Mouse (Mus musculus) liver, embryonic 11.5 days (tissue): ENCODE measurements around the gene Plk3. TPM values are rescaled to one million over a fixed set of nuclear protein-coding genes. Genes with fewer than 3 reads are reported as not detected.

ENCODE experiments used
- ATAC-seq: fragments of 200-750 bp; cut with Nextera tagmentation; replicated peaks from 2 replicates; pipeline ENCODE4 v1.8.0; 2017; ENCODE audit warnings: moderate number of reproducible peaks, mild to moderate bottlenecking, moderate TSS enrichment, moderate library complexity; ENCODE audit not compliant: low FRiP score
- DNase-seq: peaks from one replicate; pipeline ENCODE4 v3.0.0-alpha.2; 2017; ENCODE audit warnings: low spot score
- H3K27ac ChIP-seq: fragments of 300-500 bp; sonication (generic); 2 replicates; pipeline ENCODE4 v1.5.1; 2014; ENCODE audit warnings: mild to moderate bottlenecking, low read depth, low read length, control low read depth
- H3K27me3 ChIP-seq: fragments of 300-500 bp; sonication (generic); replicated peaks from 2 replicates; pipeline ENCODE4 v1.6.1; 2014; ENCODE audit warnings: low read length, mixed read lengths; ENCODE audit not compliant: control insufficient read depth, insufficient read depth
- H3K36me3 ChIP-seq: fragments of 300-500 bp; sonication (generic); 2 replicates; pipeline ENCODE4 v1.6.1; 2014; ENCODE audit warnings: mild to moderate bottlenecking, low read length, moderate library complexity, mixed read lengths; ENCODE audit not compliant: control insufficient read depth, insufficient read depth
- H3K4me1 ChIP-seq: fragments of 300-500 bp; sonication (generic); replicated peaks from 2 replicates; pipeline ENCODE4 v1.6.1; 2014; ENCODE audit warnings: low read length, mixed read lengths; ENCODE audit not compliant: control insufficient read depth, insufficient read depth
- H3K4me2 ChIP-seq: fragments of 300-500 bp; sonication (generic); 2 replicates; pipeline ENCODE4 v1.6.1; 2014; ENCODE audit warnings: mild to moderate bottlenecking, control low read depth, moderate library complexity
- H3K4me3 ChIP-seq: fragments of 300-500 bp; sonication (generic); 2 replicates; pipeline ENCODE4 v1.5.1; 2014; ENCODE audit warnings: low read depth, low read length, control low read depth
- H3K9ac ChIP-seq: fragments of 300-500 bp; sonication (generic); 2 replicates; pipeline ENCODE4 v1.6.1; 2014; ENCODE audit warnings: low read depth, low read length, control low read depth
- H3K9me3 ChIP-seq: fragments of 300-500 bp; sonication (generic); 2 replicates; pipeline ENCODE4 v1.6.1; 2016; ENCODE audit warnings: low read length, inconsistent platforms, mixed read lengths; ENCODE audit not compliant: control insufficient read depth
- WGBS: fragments of 180-500 bp; shearing (Covaris S2); extraction: QIAGEN DNeasy Blood & Tissue Kit; methylation state at CpG from one replicate; pipeline ENCODE4 v1.1.7; 2014; 5-methylcytosine and 5-hydroxymethylcytosine counted together
- microRNA-seq: library from miRNA; unstranded; fragments of <30 nt; microRNA quantifications from one replicate; pipeline ENCODE4, GENCODE M21; 2017; ENCODE audit warnings: borderline number of aligned reads
- polyA plus RNA-seq: library from polyadenylated mRNA; unstranded; fragments of >200 nt; fragmentation: Nextera tagmentation; extraction: Ambion mirVana; gene quantifications from 2 replicates; pipeline ENCODE4 v1.2.1, GENCODE M21; 2014

Gene Plk3
- polyA plus RNA-seq, 1 experiment from 2014 or later, result 2.4 TPM

GRCm38 (mm10) chr4:117090586-117090985 is 43.2 kb downstream of the Plk3 start:
- Histone ChIP-seq H3K4me1 (peaks cover 18% of the 10 kb centered on the region), H3K4me3 (no peak overlapping the region), H3K36me3 (peaks cover 3% of the 10 kb centered on the region; the same call in 1 of the 2 replicates), H3K9me3 (no peaks in the 10 kb centered on the region), H3K4me2 (no peak overlapping the region), H3K27me3 (peaks cover 2% of the 10 kb centered on the region), H3K9ac (peak overlapping the region; percentile 43; the same call in 1 of the 2 replicates), H3K27ac (peak overlapping the region; percentile 75)
- 54% methylated on average over 7 of the region's 7 CpGs for WGBS
- peak; percentile 78 for ATAC-seq
- no peak for DNase-seq

- no peaks in the 10 kb centered on the region for H3K27me3 ChIP-seq
- ATAC-seq, result 0 out of 2 replicates have a peak, but pooled peaks have one; percentile 34
- no peak for DNase-seq
- H3K4me3 ChIP-seq, result no peak overlapping the region
- H3K4me2 ChIP-seq, result no peak overlapping the region; the same call in 1 of the 2 replicates
- H3K9me3 ChIP-seq, result no peaks in the 10 kb centered on the region
- H3K9ac ChIP-seq, result no peak overlapping the region
- 0 out of 2 replicates have a peak overlapping the region, but pooled peaks have one; percentile 6 for H3K27ac ChIP-seq
- WGBS, result 83% methylated on average over 7 of the region's 7 CpGs
- H3K36me3 ChIP-seq, result peaks cover 5% of the 10 kb centered on the region
- peaks cover 17% of the 10 kb centered on the region for H3K4me1 ChIP-seq
Measured at GRCm38 (mm10) chr4:117087948-117088640, 45.7 kb downstream of the Plk3 start.

Small RNA genes lying within 50 kb of the gene (microRNA-seq; reads per million reads assigned to microRNA genes)
- not detected for gene Gm22398

Other genes with a start within 250 kb of the Plk3 start
- gene Urod, start 139.6 kb downstream of the Plk3 start, polyA plus RNA-seq, result 344 and 350 TPM in 2 replicates
- gene Hectd3, start 138.6 kb downstream of the Plk3 start, polyA plus RNA-seq, result 10.8 and 12.0 TPM in 2 replicates
- 69.9 and 80.4 TPM in 2 replicates for gene Eif2b3, start 114.6 kb downstream of the Plk3 start, polyA plus RNA-seq
- 1.4 and 1.8 TPM in 2 replicates for gene Ptch2, start 37.9 kb downstream of the Plk3 start, polyA plus RNA-seq
- gene Btbd19, start 8.2 kb downstream of the Plk3 start, polyA plus RNA-seq, result 8.3 and 8.5 TPM in 2 replicates
- not detected in 2 replicates for gene Tctex1d4, start 7.2 kb downstream of the Plk3 start, polyA plus RNA-seq
- 1,349 and 1,481 TPM in 2 replicates for gene Rps8, start 22.3 kb upstream of the Plk3 start, polyA plus RNA-seq
- gene Kif2c, start 48.7 kb upstream of the Plk3 start, polyA plus RNA-seq, result 57.3 and 68.0 TPM in 2 replicates
- gene Tmem53, start 118.0 kb upstream of the Plk3 start, polyA plus RNA-seq, result 3.1 and 4.9 TPM in 2 replicates
- not detected in 2 replicates for gene Armh1, start 118.2 kb upstream of the Plk3 start, polyA plus RNA-seq